Mouse (Mus musculus) embryonic facial prominence, embryonic 15.5 days (tissue): Measurements from ENCODE around the gene Rora. TPM values are rescaled to one million over a fixed set of nuclear protein-coding genes. Genes with fewer than 3 reads are reported as not detected.

ENCODE experiments used
- ATAC-seq: fragments of 200-750 bp; cut with Nextera tagmentation; 2 replicates; pipeline ENCODE4 v1.8.0; 2017; ENCODE audit warnings: low read depth, moderate TSS enrichment; ENCODE audit not compliant: insufficient number of reproducible peaks, low FRiP score, low TSS enrichment
- H3K27ac ChIP-seq: fragments of 300-500 bp; sonication (generic); replicated peaks from 2 replicates; pipeline ENCODE4 v1.5.1; 2015; ENCODE audit warnings: mild to moderate bottlenecking, inconsistent platforms
- H3K27me3 ChIP-seq: fragments of 300-500 bp; sonication (generic); 2 replicates; pipeline ENCODE4 v1.6.1; 2015; ENCODE audit warnings: inconsistent platforms
- H3K36me3 ChIP-seq: fragments of 300-500 bp; sonication (generic); 2 replicates; pipeline ENCODE4 v1.6.1; 2015; ENCODE audit warnings: mild to moderate bottlenecking, inconsistent platforms
- H3K4me1 ChIP-seq: fragments of 300-500 bp; sonication (generic); 2 replicates; pipeline ENCODE4 v1.6.1; 2015; ENCODE audit warnings: inconsistent platforms
- H3K4me2 ChIP-seq: fragments of 300-500 bp; sonication (generic); replicated peaks from 2 replicates; pipeline ENCODE4 v1.6.1; 2015; ENCODE audit warnings: mild to moderate bottlenecking, inconsistent platforms
- H3K4me3 ChIP-seq: fragments of 300-500 bp; sonication (generic); replicated peaks from 2 replicates; pipeline ENCODE4 v1.5.1; 2015; ENCODE audit warnings: mild to moderate bottlenecking, inconsistent platforms
- H3K9ac ChIP-seq: fragments of 300-500 bp; sonication (generic); 2 replicates; pipeline ENCODE4 v1.6.1; 2015; ENCODE audit warnings: inconsistent platforms
- H3K9me3 ChIP-seq: fragments of 300-500 bp; sonication (generic); replicated peaks from 2 replicates; pipeline ENCODE4 v1.6.1; 2016; ENCODE audit warnings: inconsistent platforms
- WGBS: fragments of 180-500 bp; shearing (Covaris S2); methylation state at CpG from one replicate; pipeline ENCODE4 v1.1.7; 2015; 5-methylcytosine and 5-hydroxymethylcytosine counted together
- polyA plus RNA-seq: library from polyadenylated mRNA; unstranded; fragments of >200 nt; fragmentation: Nextera tagmentation; extraction: Ambion mirVana; gene quantifications from 2 replicates; pipeline ENCODE4 v1.2.1, GENCODE M21; 2015

Gene Rora
- polyA plus RNA-seq, 1 experiment from 2014 or later: 27.3 TPM

- Histone ChIP-seq H3K27me3 (no peaks in the 10 kb centered on the region), H3K27ac (no peak overlapping the region), H3K9me3 (no peaks in the 10 kb centered on the region), H3K4me3 (no peak overlapping the region), H3K9ac (no peak overlapping the region), H3K36me3 (no peaks in the 10 kb centered on the region), H3K4me2 (no peak overlapping the region), H3K4me1 (peaks cover 20% of the 10 kb centered on the region)
- no peak for ATAC-seq
- WGBS: 87% methylated on average over 7 of the region's 7 CpGs
Observed at GRCm38 (mm10) chr9:69340421-69340820, 686.8 kb downstream of the Rora start.

DNA sequence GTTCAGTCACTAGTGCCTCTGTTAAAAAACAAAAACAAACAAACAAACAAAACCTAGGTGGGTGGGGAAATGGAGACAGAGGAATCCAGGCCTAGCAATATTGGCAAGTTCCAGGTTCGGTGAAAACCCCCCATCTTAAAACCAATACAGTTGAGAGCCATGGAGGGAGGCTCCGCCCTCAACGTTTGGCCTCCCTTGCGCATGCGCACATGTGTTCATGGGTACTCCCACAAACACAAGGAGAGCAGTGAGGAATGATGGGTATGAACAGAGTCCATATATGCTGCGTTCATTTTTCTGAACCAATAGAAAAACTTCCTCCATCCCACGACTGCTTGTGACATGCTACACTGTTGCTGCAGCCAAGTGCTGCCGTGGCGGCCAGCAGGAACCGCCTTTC, 690.3 kb downstream of the Rora start:
- Histone ChIP-seq H3K27ac (no peak overlapping the region), H3K4me2 (no peak overlapping the region), H3K9me3 (no peaks in the 10 kb centered on the region), H3K36me3 (no peaks in the 10 kb centered on the region), H3K4me3 (no peak overlapping the region), H3K4me1 (no peaks in the 10 kb centered on the region), H3K27me3 (no peaks in the 10 kb centered on the region), H3K9ac (no peak overlapping the region)
- WGBS: 83% methylated on average over 10 of the region's 10 CpGs
- ATAC-seq: no peak

GRCm38 (mm10) chr9:69345550-69345949, 692.0 kb downstream of the Rora start:
- ATAC-seq: no peak
- no peak overlapping the region for H3K4me3 ChIP-seq
- WGBS: 74% methylated on average over 6 of the region's 6 CpGs
- H3K27me3 ChIP-seq: no peaks in the 10 kb centered on the region
- no peaks in the 10 kb centered on the region for H3K4me1 ChIP-seq
- H3K9me3 ChIP-seq: no peaks in the 10 kb centered on the region
- no peak overlapping the region for H3K9ac ChIP-seq
- H3K4me2 ChIP-seq: no peak overlapping the region
- H3K36me3 ChIP-seq: no peaks in the 10 kb centered on the region
- H3K27ac ChIP-seq: no peak overlapping the region

DNA sequence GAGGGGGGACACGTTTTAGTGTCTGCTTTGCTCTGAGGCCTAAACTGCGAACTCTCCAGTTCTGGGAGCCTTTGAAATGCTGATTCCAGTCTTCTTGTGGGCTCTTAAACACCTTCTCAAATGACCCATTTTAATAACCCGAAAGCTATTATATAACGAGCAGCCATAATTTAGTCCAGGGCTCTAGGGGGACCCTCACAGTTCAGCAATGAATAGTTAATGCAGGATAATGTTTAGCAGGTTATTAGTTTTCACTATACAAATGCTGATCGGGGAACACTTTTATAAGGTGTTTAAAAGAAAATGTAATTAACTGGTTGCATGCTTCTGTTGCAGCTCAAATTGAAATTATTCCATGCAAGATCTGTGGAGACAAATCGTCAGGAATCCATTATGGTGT, 694.2 kb downstream of the Rora start:
- no peaks in the 10 kb centered on the region for H3K9me3 ChIP-seq
- no peaks in the 10 kb centered on the region for H3K27me3 ChIP-seq
- no peak overlapping the region for H3K9ac ChIP-seq
- H3K4me1 ChIP-seq: no peaks in the 10 kb centered on the region
- 50% methylated on average over 6 of the region's 6 CpGs for WGBS
- no peak overlapping the region for H3K27ac ChIP-seq
- no peak overlapping the region for H3K4me3 ChIP-seq
- no peak for ATAC-seq
- no peak overlapping the region for H3K4me2 ChIP-seq
- no peaks in the 10 kb centered on the region for H3K36me3 ChIP-seq

GRCm38 (mm10) chr9:69349537-69349936, 696.0 kb downstream of the Rora start:
- Histone ChIP-seq H3K9me3 (no peaks in the 10 kb centered on the region), H3K4me1 (no peaks in the 10 kb centered on the region), H3K4me3 (no peak overlapping the region), H3K27me3 (no peaks in the 10 kb centered on the region), H3K27ac (no peak overlapping the region), H3K9ac (no peak overlapping the region), H3K4me2 (no peak overlapping the region), H3K36me3 (no peaks in the 10 kb centered on the region)
- no peak for ATAC-seq
- WGBS: 86% methylated on average over 2 of the region's 2 CpGs

GRCm38 (mm10) chr9:69354228-69354627, 700.6 kb downstream of the Rora start:
- H3K9ac ChIP-seq: no peak overlapping the region
- H3K27me3 ChIP-seq: no peaks in the 10 kb centered on the region
- H3K9me3 ChIP-seq: no peaks in the 10 kb centered on the region
- H3K4me2 ChIP-seq: no peak overlapping the region
- H3K4me1 ChIP-seq: no peaks in the 10 kb centered on the region
- ATAC-seq: no peak
- H3K4me3 ChIP-seq: no peak overlapping the region
- H3K36me3 ChIP-seq: no peaks in the 10 kb centered on the region
- WGBS: 81% methylated on average over 6 of the region's 6 CpGs
- H3K27ac ChIP-seq: no peak overlapping the region

GRCm38 (mm10) chr9:69357834-69358233, 704.2 kb downstream of the Rora start:
- Histone ChIP-seq H3K4me1 (no peaks in the 10 kb centered on the region), H3K27me3 (no peaks in the 10 kb centered on the region), H3K4me2 (no peak overlapping the region), H3K9me3 (no peaks in the 10 kb centered on the region), H3K36me3 (no peaks in the 10 kb centered on the region), H3K27ac (no peak overlapping the region), H3K4me3 (no peak overlapping the region), H3K9ac (no peak overlapping the region)
- ATAC-seq: no peak
- WGBS: 35% methylated on average over 3 of the region's 3 CpGs

GRCm38 (mm10) chr9:69358797-69359196, 705.2 kb downstream of the Rora start:
- Histone ChIP-seq H3K9ac (no peak overlapping the region), H3K4me1 (no peaks in the 10 kb centered on the region), H3K27ac (no peak overlapping the region), H3K36me3 (no peaks in the 10 kb centered on the region; the same call in 1 of the 2 replicates), H3K4me3 (no peak overlapping the region), H3K4me2 (no peak overlapping the region), H3K9me3 (no peaks in the 10 kb centered on the region), H3K27me3 (no peaks in the 10 kb centered on the region)
- WGBS: 63% methylated on average over 6 of the region's 6 CpGs
- no peak for ATAC-seq

GRCm38 (mm10) chr9:69361951-69362445, 708.4 kb downstream of the Rora start:
- H3K27ac ChIP-seq: no peak overlapping the region
- no peaks in the 10 kb centered on the region for H3K9me3 ChIP-seq
- no peak overlapping the region for H3K4me3 ChIP-seq
- WGBS: 82% methylated on average over 8 of the region's 8 CpGs
- no peaks in the 10 kb centered on the region for H3K27me3 ChIP-seq
- H3K36me3 ChIP-seq: peaks cover 6% of the 10 kb centered on the region; the same call in 1 of the 2 replicates
- H3K4me2 ChIP-seq: no peak overlapping the region
- no peak for ATAC-seq
- H3K4me1 ChIP-seq: no peaks in the 10 kb centered on the region
- no peak overlapping the region for H3K9ac ChIP-seq

GRCm38 (mm10) chr9:69362766-69363165, 709.2 kb downstream of the Rora start:
- Histone ChIP-seq H3K27ac (no peak overlapping the region), H3K4me1 (no peaks in the 10 kb centered on the region), H3K36me3 (peaks cover 6% of the 10 kb centered on the region; the same call in 1 of the 2 replicates), H3K4me3 (no peak overlapping the region), H3K27me3 (no peaks in the 10 kb centered on the region), H3K4me2 (no peak overlapping the region), H3K9ac (no peak overlapping the region), H3K9me3 (no peaks in the 10 kb centered on the region)
- no peak for ATAC-seq
- 37% methylated on average over 4 of the region's 4 CpGs for WGBS

DNA sequence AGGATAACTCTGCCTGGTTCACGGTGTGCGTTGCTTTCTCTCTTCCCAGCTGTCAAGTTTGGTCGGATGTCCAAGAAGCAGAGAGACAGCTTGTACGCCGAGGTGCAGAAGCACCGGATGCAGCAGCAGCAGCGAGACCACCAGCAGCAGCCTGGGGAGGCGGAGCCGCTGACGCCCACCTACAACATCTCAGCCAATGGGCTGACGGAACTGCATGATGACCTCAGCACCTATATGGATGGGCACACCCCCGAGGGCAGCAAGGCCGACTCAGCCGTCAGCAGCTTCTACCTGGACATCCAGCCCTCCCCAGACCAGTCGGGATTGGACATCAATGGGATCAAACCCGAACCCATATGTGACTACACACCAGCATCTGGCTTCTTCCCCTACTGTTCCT, 710.5 kb downstream of the Rora start:
- no peaks in the 10 kb centered on the region for H3K9me3 ChIP-seq
- no peak overlapping the region for H3K4me3 ChIP-seq
- H3K4me2 ChIP-seq: no peak overlapping the region
- no peaks in the 10 kb centered on the region for H3K27me3 ChIP-seq
- no peak overlapping the region for H3K9ac ChIP-seq
- H3K27ac ChIP-seq: no peak overlapping the region
- H3K4me1 ChIP-seq: no peaks in the 10 kb centered on the region
- ATAC-seq: no peak
- 51% methylated on average over 16 of the region's 16 CpGs for WGBS
- peaks cover 6% of the 10 kb centered on the region; the same call in 1 of the 2 replicates for H3K36me3 ChIP-seq

- 70% methylated on average over 4 of the region's 4 CpGs for WGBS
- H3K9me3 ChIP-seq: no peaks in the 10 kb centered on the region
- ATAC-seq: no peak
- H3K9ac ChIP-seq: no peak overlapping the region
- H3K27ac ChIP-seq: no peak overlapping the region
- H3K27me3 ChIP-seq: no peaks in the 10 kb centered on the region
- no peak overlapping the region for H3K4me3 ChIP-seq
- no peaks in the 10 kb centered on the region for H3K4me1 ChIP-seq
- no peak overlapping the region for H3K4me2 ChIP-seq
- peaks cover 6% of the 10 kb centered on the region; the same call in 1 of the 2 replicates for H3K36me3 ChIP-seq
Observed at GRCm38 (mm10) chr9:69367055-69367454, 713.5 kb downstream of the Rora start.
